Mouse (Mus musculus): Measurements from ENCODE around the gene Exog.
A peak's percentile ranks its signal among the peaks of the same experiment; 100 is the strongest.

Exog gene

GRCm38 (mm10) chr9:119504981-119505658 is 60.4 kb downstream of the Exog start:
- no peak for DNase-seq (ENCODE audit: low read depth)

DNA sequence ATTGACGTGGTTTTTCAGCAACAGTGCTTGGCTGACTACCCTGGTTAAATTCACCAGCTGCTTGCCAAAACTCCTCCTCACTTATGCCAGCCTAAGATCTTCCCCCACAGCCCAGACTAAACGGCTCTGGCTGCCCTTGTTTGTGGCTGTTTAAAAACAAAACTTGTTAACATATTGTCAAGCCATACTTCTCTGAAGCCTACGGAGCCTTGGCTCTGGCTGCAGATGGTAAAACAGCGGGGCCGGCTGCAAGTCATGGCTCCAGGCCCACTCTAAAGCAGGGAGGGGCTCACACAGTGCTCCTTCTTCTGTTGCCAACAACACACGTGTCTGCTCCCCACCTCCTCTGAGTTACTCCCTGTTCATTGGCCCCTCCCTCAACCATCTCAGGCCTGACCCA is 66.2 kb downstream of the Exog start:
- peak; percentile 19 for DNase-seq (ENCODE audit: low read depth)

- no peak for DNase-seq (ENCODE audit: low read depth)
Measured at GRCm38 (mm10) chr9:119512993-119513392, 68.2 kb downstream of the Exog start.

- DNase-seq (ENCODE audit: low read depth), result no peak
Measured at GRCm38 (mm10) chr9:119513816-119514215, 69.1 kb downstream of the Exog start.

- DNase-seq (ENCODE audit: low read depth), result no peak
Measured at GRCm38 (mm10) chr9:119514986-119515385, 70.2 kb downstream of the Exog start.
